Mouse (Mus musculus) neural tube, embryonic 15.5 days (tissue): Measurements from ENCODE around the gene Ttyh1. TPM values are rescaled to one million over a fixed set of nuclear protein-coding genes. Genes with fewer than 3 reads are reported as not detected.

Experiments used
- ATAC-seq: fragments of 200-750 bp; cut with Nextera tagmentation; 2 replicates; pipeline ENCODE4 v1.8.0; 2017; ENCODE audit warnings: mild to moderate bottlenecking, moderate TSS enrichment, moderate library complexity; ENCODE audit not compliant: low FRiP score
- H3K27ac ChIP-seq: fragments of 300-500 bp; sonication (generic); replicated peaks from 2 replicates; pipeline ENCODE4 v1.5.1; 2015; ENCODE audit warnings: mild to moderate bottlenecking, inconsistent platforms
- H3K27me3 ChIP-seq: fragments of 300-500 bp; sonication (generic); replicated peaks from 2 replicates; pipeline ENCODE4 v1.6.1; 2015; ENCODE audit warnings: inconsistent platforms
- H3K36me3 ChIP-seq: fragments of 300-500 bp; sonication (generic); 2 replicates; pipeline ENCODE4 v1.6.1; 2015; ENCODE audit warnings: inconsistent platforms
- H3K4me1 ChIP-seq: fragments of 300-500 bp; sonication (generic); 2 replicates; pipeline ENCODE4 v1.6.1; 2015; ENCODE audit warnings: inconsistent platforms
- H3K4me2 ChIP-seq: fragments of 300-500 bp; sonication (generic); 2 replicates; pipeline ENCODE4 v1.6.1; 2015; ENCODE audit warnings: inconsistent platforms, mild to moderate bottlenecking, moderate library complexity
- H3K4me3 ChIP-seq: fragments of 300-500 bp; sonication (generic); replicated peaks from 2 replicates; pipeline ENCODE4 v1.5.1; 2015; ENCODE audit warnings: mild to moderate bottlenecking, inconsistent platforms
- H3K9ac ChIP-seq: fragments of 300-500 bp; sonication (generic); replicated peaks from 2 replicates; pipeline ENCODE4 v1.6.1; 2015; ENCODE audit warnings: mild to moderate bottlenecking, inconsistent platforms
- H3K9me3 ChIP-seq: fragments of 300-500 bp; sonication (generic); replicated peaks from 2 replicates; pipeline ENCODE4 v1.6.1; 2016; ENCODE audit warnings: inconsistent platforms
- WGBS: fragments of 180-500 bp; shearing (Covaris S2); methylation state at CpG from one replicate; pipeline ENCODE4 v1.1.7; 2015; ENCODE audit warnings: mixed read lengths; 5-methylcytosine and 5-hydroxymethylcytosine counted together
- polyA plus RNA-seq: library from polyadenylated mRNA; unstranded; fragments of >200 nt; fragmentation: Nextera tagmentation; extraction: Ambion mirVana; gene quantifications from 2 replicates; pipeline ENCODE4 v1.2.1, GENCODE M21; 2015

Gene Ttyh1
- polyA plus RNA-seq, 1 experiment from 2014 or later, result 155 TPM

DNA sequence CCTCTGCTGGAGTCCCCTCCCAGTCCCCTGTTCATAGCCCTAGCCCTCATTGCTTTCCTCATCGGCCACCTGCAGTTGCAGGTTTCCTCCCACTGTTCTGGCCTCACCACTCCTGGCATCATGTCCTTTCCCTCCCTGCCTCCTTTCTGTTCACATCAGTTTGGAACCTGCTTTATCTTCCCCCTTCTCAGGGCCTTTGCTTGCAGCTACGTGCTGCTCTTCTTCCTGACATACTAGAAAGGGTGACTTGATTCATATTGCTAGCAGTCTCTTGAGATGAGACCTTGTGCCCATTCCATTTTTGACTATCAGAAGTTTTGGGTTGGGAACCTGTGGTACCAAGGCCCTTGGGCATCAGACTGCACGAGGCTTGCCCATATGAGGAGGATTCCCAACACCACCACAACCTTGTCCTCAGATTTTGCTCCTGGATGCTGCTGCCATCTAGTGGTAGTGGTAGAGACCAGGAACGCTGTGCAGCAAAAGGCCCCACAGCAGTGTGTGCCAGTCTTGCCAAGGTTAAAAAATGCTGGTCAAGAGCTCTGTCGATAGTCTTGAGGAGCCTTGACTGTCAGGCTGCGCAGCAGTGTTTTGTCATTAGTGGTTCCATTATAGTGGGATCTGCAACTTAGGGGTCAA is 26.5 kb downstream of the Ttyh1 start:
- Histone ChIP-seq H3K36me3 (peaks cover 76% of the 10 kb centered on the region), H3K4me2 (no peak overlapping the region), H3K9me3 (no peaks in the 10 kb centered on the region), H3K27ac (no peak overlapping the region), H3K4me3 (no peak overlapping the region), H3K9ac (no peak overlapping the region), H3K27me3 (no peaks in the 10 kb centered on the region), H3K4me1 (peaks cover 27% of the 10 kb centered on the region)
- 67% methylated on average over 6 of the region's 6 CpGs for WGBS
- no peak for ATAC-seq

DNA sequence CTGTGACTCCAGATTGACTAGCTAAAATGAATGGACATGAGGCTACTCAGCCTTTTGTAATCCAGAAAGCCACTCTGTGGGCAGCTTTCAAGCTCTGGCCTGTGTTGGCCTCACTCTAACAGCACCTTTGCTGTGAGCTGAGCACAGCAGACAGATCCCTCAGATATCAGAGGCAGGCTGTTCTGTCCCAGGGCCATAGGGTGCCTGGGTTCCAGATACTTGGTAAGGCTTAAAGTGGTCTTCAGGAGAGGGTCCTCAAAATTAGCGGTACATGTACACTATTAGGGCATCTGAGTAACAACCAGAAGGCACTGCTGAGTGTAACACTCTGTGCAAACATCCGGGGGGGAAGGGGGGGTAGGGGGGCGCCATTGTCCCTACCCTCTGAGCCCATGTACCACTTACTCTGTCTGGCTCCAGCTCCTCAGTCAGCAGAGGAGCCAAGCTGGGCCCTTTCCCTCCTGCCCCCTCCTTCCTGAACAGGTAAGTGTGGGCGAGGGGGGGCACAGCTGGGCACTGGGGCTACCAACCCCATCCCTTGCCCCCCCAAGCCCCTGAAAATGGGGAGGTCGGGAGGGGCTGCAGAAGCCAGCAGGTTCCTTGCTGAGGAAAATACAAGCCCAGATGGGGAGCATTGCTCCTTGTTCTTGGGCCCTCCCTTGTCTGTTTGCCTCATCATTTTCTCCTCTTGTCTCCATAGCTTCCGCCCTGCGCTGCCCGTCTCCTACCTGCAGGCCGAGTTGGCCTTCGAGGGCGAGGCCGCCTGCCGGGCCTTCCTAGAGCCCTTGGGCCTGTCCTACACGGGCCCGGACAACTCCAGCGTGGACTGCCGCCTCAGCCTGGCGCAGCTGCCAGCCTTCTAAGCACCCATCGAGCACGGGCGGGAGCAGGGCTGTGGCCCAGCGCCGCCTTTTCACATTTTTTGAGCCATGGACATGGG is 27.3 kb downstream of the Ttyh1 start:
- 95% methylated on average over 23 of the region's 23 CpGs for WGBS
- no peak for ATAC-seq
- no peak overlapping the region for H3K4me2 ChIP-seq
- H3K9ac ChIP-seq, result no peak overlapping the region
- no peaks in the 10 kb centered on the region for H3K9me3 ChIP-seq
- H3K4me3 ChIP-seq, result no peak overlapping the region
- H3K36me3 ChIP-seq, result peaks cover 68% of the 10 kb centered on the region
- no peak overlapping the region for H3K27ac ChIP-seq
- peaks cover 35% of the 10 kb centered on the region for H3K4me1 ChIP-seq
- peaks cover 6% of the 10 kb centered on the region for H3K27me3 ChIP-seq

DNA sequence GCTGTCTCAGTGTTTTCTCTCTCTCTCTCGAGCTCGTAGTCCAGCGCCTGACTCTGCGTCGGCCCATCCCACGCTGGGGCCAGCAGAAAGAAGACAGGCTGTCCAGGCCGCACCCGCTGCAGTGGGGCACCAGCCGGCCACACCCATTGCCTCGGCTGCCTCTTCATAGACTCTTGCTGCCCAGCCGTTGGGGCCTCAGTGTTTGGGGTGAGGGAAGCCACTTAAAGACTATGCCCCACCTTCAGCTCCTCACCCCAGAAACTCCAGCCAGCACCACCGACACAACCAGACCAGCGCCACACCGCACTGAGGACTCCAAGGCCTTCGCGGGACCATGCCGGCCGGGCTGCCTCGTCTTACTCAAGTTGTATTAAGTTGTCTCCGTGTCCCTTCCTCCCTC is 28.2 kb downstream of the Ttyh1 start:
- Histone ChIP-seq H3K36me3 (peaks cover 59% of the 10 kb centered on the region), H3K9me3 (no peaks in the 10 kb centered on the region), H3K9ac (no peak overlapping the region), H3K4me1 (peaks cover 37% of the 10 kb centered on the region), H3K27me3 (peaks cover 11% of the 10 kb centered on the region), H3K27ac (no peak overlapping the region), H3K4me2 (no peak overlapping the region), H3K4me3 (no peak overlapping the region)
- 90% methylated on average over 20 of the region's 20 CpGs for WGBS
- ATAC-seq, result no peak

DNA sequence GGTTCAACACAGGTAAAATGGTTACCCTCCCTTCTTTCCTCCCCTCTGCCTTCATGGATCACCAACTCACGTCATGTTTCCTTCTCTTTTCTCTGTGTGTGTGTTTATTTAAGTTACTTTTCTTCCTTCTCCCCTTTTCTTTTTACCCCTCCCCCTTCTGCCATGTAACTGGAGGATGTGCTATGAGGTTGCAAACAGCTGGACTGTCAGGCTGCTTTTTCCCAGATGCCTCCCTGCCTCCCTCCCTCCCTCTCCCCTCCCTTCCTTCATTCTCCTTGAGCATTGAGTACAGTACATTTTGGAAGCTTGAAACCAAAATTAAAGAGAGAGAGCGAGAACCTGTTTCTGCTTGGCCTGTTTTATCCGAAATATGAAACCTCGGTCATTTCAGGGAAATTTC is 28.6 kb downstream of the Ttyh1 start:
- ATAC-seq, result no peak
- no peak overlapping the region for H3K9ac ChIP-seq
- 91% methylated on average over 4 of the region's 4 CpGs for WGBS
- peak overlapping the region; percentile 93; the same call in 1 of the 2 replicates for H3K27ac ChIP-seq
- peak overlapping the region; percentile 85; the same call in 1 of the 2 replicates for H3K4me2 ChIP-seq
- H3K4me1 ChIP-seq, result peaks cover 37% of the 10 kb centered on the region
- no peaks in the 10 kb centered on the region for H3K9me3 ChIP-seq
- H3K36me3 ChIP-seq, result peaks cover 54% of the 10 kb centered on the region
- H3K27me3 ChIP-seq, result peaks cover 15% of the 10 kb centered on the region
- no peak overlapping the region for H3K4me3 ChIP-seq

DNA sequence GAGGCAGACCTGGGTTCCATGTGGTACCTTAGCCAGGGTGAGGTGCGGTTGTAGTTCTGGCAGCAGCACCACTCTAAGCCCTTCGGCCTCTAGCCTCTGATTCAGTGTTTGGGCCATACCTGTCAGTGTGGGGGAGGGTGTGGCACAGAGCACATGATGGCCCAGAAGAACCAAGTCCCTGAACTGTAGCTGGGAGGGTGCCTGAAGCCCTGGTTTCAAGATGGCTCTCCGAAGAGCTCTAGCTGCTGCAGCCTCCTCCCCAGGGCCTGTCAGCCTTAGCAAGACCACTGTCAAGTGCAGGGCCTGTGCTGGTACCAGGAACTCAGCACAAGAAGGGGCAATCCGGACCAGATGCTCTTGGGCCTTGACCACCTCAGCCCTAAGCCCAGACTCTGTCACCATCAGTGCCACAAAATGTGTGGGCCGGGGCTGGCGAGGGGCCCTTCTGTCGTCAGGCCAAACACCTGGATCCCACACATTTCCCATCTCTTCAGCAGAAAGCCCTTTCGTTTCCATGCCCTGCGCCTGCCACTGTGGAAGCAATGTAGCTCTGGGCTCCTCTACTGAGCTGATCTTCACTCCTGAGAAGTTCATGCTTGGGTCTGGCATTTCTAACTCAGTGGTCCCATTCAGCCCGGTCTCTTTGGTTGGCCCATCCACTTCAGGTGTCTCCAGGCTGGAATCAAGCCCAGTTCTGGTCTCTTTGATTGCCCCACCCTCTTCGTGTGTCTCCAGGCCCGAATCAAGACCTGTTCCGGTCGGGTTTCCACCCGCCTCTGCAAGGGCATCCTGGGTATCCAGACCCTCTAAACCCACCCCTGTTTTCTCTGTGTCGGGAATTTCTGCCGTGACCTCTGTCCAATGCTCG is 29.4 kb downstream of the Ttyh1 start:
- peak; percentile 26 for ATAC-seq
- peaks cover 37% of the 10 kb centered on the region for H3K4me1 ChIP-seq
- WGBS, result 24% methylated on average over 18 of the region's 18 CpGs

DNA sequence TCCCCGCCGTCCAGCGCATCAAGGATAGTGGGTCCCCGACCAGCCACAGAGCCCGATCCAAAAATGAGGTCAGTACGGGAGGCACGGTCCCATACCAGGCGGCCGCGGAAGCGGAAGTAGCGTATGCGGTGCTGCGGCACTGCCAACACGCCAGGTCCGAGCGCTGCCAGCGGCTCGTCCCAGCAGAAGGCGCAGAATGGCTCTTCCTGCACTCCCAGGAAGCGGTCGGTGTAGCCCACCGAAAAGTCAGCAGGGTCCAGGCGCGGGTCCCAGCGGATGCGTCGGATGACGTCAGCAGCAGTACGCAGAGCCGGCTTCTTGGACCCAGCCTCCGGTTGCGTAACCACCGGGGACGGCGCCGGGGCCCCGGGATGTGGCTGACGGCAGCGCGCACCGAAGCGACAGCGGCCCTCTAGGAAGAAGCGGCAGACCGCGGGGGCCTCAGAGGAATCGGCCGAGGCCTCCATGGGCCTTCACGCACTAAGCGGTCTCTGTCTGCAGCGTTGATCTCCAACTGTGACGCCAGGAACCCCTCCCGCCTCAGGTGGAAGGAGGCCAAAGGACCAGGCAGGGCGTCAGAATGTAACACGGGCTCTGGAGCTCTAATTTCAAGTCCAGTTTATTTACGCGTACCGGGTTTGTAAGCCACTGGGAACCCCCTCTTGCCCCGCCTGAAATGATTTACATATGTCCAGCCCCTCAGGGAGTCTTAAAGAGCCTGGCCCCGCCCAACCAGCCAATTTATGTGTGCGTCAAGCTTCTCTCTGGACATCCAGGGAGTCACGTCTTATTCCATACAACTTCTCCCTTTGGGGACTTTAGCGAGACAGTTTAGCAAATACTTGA is 30.2 kb downstream of the Ttyh1 start:
- Histone ChIP-seq H3K27me3 (peaks cover 23% of the 10 kb centered on the region), H3K4me3 (peak overlapping the region; percentile 69), H3K4me2 (peak overlapping the region; percentile 85), H3K36me3 (peaks cover 38% of the 10 kb centered on the region), H3K9ac (peak overlapping the region; percentile 81), H3K9me3 (no peaks in the 10 kb centered on the region), H3K4me1 (peaks cover 37% of the 10 kb centered on the region), H3K27ac (peak overlapping the region; percentile 93)
- ATAC-seq, result peak; percentile 82
- under 1% methylated on average over 64 of the region's 64 CpGs for WGBS

More for the DNA sequence above, 29.4 kb downstream of the Ttyh1 start:
- H3K27ac ChIP-seq, result peak overlapping the region; percentile 93
- peak overlapping the region; percentile 85 for H3K4me2 ChIP-seq
- H3K9me3 ChIP-seq, result no peaks in the 10 kb centered on the region
- H3K36me3 ChIP-seq, result peaks cover 47% of the 10 kb centered on the region
- H3K27me3 ChIP-seq, result peaks cover 20% of the 10 kb centered on the region
- H3K9ac ChIP-seq, result peak overlapping the region; percentile 81
- H3K4me3 ChIP-seq, result peak overlapping the region; percentile 69

DNA sequence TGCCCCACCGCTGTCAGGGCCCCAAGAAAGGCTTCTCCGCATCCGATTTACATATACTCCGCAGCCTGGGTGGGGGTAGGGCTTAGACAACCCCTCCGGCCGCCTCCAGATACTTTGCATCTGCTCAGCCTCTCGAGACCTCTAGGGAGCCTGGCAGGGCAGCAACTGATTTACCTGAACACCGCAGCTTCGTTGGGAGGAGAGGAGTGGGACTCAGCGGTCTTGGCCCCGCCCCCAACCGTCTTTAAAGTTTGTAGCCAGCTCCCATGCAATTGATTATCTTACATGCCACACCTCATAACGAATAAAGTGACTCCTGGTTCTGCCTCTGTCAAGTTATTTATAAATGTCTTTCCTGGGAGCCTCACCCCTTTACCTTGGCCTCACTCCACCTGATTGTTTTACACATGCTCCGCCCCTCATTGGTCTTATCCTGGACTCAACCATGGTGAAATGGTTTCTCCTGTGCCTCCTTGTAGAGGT is 30.9 kb downstream of the Ttyh1 start, which contains the start of gene Leng9:
Leng9 (minus strand) TSS at position 316 of the 483 bp plus-strand sequence.
- Histone ChIP-seq H3K4me2 (peak within 1 kb of the TSS; percentile 85), H3K4me3 (peak within 1 kb of the TSS; percentile 69), H3K4me1 (peaks cover 37% of the 10 kb centered on the region), H3K27me3 (peaks cover 23% of the 10 kb centered on the region), H3K9ac (peak within 1 kb of the TSS; percentile 81), H3K9me3 (no peaks in the 10 kb centered on the region), H3K36me3 (peaks cover 32% of the 10 kb centered on the region), H3K27ac (peak within 1 kb of the TSS; percentile 93)
- peak; percentile 35 for ATAC-seq
- WGBS, result 1% methylated on average over 14 of the region's 14 CpGs

DNA sequence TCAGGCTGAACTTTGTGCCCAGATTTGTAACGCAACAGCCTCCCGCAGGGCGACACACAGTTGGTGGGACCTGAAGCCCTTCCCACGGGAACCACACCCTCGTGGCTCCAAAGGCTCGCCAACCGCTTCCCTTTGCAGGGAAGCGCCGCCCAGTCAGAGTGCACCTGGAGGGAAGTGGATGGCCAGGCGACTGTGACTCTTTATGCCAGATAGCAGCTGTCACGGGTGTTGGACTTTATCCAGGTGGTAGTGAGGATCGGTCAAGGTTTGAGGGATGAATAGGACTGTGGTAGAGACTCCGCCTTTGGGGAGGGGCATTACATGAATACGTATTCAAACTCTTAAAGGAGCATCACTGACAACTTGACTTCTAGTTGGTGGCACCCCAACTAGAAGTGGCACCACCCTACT is 31.6 kb downstream of the Ttyh1 start:
- Histone ChIP-seq H3K27me3 (peaks cover 23% of the 10 kb centered on the region), H3K27ac (no peak overlapping the region), H3K4me2 (peak overlapping the region; percentile 85), H3K9me3 (no peaks in the 10 kb centered on the region), H3K36me3 (peaks cover 25% of the 10 kb centered on the region), H3K4me3 (peak overlapping the region; percentile 69), H3K4me1 (peaks cover 37% of the 10 kb centered on the region), H3K9ac (peak overlapping the region; percentile 81)
- 2% methylated on average over 14 of the region's 14 CpGs for WGBS
- peak; percentile 23 for ATAC-seq

DNA sequence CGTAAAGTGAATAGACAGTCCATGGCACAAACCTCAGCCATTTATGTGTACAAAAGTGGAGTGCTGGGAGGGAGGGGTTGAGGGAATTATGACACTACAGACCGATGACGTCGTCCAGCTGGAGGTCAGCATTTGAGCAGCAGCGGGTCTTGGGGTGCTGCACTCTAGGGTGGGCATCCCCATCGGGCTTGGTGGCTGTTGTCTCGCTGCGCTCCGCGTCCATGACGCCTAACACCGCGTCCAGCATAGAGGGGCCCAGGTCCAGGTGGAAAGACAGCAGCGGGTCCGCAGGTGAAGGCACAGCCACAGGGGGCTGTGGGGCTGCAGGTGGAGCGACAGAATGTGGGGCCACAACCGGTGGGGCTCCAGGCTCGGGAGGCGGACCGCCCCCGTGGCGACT is 32.0 kb downstream of the Ttyh1 start:
- no peak overlapping the region for H3K27ac ChIP-seq
- peaks cover 37% of the 10 kb centered on the region for H3K4me1 ChIP-seq
- H3K4me3 ChIP-seq, result peak overlapping the region; percentile 69
- H3K36me3 ChIP-seq, result peaks cover 20% of the 10 kb centered on the region
- peak overlapping the region; percentile 85 for H3K4me2 ChIP-seq
- H3K9ac ChIP-seq, result peak overlapping the region; percentile 81; the same call in 1 of the 2 replicates
- peaks cover 23% of the 10 kb centered on the region for H3K27me3 ChIP-seq
- no peaks in the 10 kb centered on the region for H3K9me3 ChIP-seq
- WGBS, result 16% methylated on average over 22 of the region's 22 CpGs
- ATAC-seq, result peak; percentile 1; the same call in 1 of the 2 replicates

DNA sequence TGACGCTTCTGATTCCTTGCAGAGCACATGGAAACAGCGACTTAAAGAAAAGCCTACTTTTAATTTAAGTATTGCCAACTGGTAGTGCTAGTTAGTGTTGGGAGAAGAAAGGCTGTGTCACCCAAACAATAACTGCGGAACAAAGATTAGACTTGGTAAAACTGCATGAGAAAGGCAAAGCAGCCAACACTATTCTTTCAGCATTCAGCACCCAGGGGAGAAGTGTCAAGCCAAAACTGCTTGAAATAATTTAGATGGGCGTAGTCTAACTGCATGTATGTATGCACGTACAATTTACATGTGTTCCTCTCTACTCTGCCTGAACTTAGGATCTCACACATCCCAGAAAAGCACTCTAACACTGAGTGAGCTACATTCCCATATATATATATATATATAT is 35.1 kb downstream of the Ttyh1 start:
- H3K27me3 ChIP-seq, result peaks cover 23% of the 10 kb centered on the region
- 60% methylated on average over 5 of the region's 5 CpGs for WGBS
- H3K4me3 ChIP-seq, result no peak overlapping the region
- no peak overlapping the region for H3K27ac ChIP-seq
- H3K4me1 ChIP-seq, result peaks cover 20% of the 10 kb centered on the region
- no peaks in the 10 kb centered on the region for H3K36me3 ChIP-seq
- no peak for ATAC-seq
- no peak overlapping the region for H3K4me2 ChIP-seq
- no peaks in the 10 kb centered on the region for H3K9me3 ChIP-seq
- H3K9ac ChIP-seq, result no peak overlapping the region
